Mouse (Mus musculus): ENCODE data around the gene Riox1.

DNA sequence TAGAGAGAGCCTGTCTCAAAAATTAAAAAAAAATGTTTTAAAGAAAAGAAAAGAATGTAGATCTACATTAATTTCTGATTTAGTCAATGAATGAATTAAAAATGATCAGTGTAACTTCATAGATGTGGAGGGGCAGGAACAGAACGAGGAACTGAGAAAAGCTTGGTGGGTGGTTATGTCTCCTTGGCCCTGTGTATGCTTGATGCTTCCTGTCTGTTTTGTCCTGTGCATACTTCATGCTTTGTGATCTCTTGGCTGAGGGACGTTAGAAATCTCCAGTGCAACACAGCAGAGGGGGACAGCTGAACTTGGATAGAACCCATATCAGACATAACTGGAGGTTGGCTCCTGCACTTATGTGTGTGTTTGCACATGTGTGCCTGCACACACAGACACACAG lies 46.8 kb downstream of the Riox1 start:
- no peak for TF ChIP-seq MAFK (IDR thresholded peaks at IDR 0.05; ENCODE audit: insufficient read depth, low read depth, low read length)
- TF ChIP-seq CHD2 (IDR thresholded peaks at IDR 0.05; ENCODE audit: low read depth, low read length): no peak
- TF ChIP-seq ZC3H11A (IDR thresholded peaks at IDR 0.05; ENCODE audit: borderline replicate concordance, low read depth, low read length): no peak
- TF ChIP-seq ZNF384 (IDR thresholded peaks at IDR 0.05; ENCODE audit: low read depth, low read length): no peak
